Mouse (Mus musculus) spleen, postnatal 14 days (tissue): ENCODE data around the gene A430033K04Rik.

Experiments used
- DNase-seq, 2 experiments: peaks; one replicate each; pipeline ENCODE4 v3.0.0; 2021 to 2022; ENCODE audit warnings: low spot score in 2 of 2

Gene A430033K04Rik

DNA sequence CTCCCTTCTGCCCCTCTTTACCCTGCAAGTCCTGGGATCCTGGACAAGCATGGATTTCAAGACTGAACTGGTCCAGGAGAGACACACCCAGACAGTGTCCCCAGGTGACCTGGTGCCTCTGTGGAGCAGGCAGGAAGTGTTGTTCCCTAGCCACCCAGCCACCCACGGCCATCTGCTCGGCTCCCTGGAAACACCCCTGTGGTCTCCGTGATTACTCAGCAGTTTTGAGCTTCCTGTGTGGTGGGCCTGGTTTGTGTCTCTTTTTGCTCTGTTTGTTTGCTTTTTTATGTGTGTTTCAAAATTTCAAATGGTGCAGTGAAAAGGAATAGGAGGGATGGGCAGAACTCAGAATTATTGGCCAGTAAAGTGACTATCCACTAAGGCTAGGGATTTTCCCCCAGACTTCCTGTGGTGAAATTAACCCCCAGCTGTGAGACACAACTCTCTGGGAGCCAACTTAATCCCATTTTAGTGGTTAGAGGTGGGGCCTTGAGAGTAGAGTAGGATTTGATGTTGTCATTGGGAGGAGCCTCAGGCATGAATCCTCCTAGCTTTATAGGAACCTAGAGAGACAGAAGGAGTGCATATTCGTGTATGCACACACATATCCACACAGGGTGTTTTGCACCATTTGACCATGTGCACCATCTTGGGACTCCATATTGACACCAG is 72.0 kb downstream of the A430033K04Rik start:
- no peak for DNase-seq

DNA sequence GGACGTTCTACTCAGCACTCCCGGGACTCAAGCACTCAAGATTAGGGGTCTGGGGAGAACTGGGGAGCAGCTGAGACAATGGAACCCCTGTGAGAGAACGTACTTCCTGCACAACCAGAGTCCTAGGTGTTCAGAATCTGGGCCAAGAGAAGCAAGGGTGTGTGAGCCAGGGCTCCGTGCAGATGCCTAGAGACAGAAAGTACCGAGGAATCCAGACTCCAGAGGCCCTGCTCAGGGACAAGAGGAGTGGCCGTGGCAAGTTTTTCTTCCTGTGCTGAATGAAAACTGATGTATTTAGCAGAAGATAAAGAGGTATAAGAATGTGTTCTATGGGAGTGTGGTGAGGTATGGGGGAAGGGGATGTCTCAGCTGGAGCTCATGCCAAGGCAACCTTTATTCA is 74.8 kb downstream of the A430033K04Rik start:
- no peak for DNase-seq
